Mouse (Mus musculus): ENCODE results near the gene Inka2. TPM values are rescaled to one million over a fixed set of nuclear protein-coding genes. Genes with fewer than 3 reads are reported as not detected.
"Not testable (repeated sequence)": the region's sequence is repeated elsewhere in the genome, so short reads cannot be mapped to it uniquely, and the experiment has no call there.

Inka2 gene
- polyA plus RNA-seq, 1 experiment from 2014 or later = 3.6 TPM

DNA sequence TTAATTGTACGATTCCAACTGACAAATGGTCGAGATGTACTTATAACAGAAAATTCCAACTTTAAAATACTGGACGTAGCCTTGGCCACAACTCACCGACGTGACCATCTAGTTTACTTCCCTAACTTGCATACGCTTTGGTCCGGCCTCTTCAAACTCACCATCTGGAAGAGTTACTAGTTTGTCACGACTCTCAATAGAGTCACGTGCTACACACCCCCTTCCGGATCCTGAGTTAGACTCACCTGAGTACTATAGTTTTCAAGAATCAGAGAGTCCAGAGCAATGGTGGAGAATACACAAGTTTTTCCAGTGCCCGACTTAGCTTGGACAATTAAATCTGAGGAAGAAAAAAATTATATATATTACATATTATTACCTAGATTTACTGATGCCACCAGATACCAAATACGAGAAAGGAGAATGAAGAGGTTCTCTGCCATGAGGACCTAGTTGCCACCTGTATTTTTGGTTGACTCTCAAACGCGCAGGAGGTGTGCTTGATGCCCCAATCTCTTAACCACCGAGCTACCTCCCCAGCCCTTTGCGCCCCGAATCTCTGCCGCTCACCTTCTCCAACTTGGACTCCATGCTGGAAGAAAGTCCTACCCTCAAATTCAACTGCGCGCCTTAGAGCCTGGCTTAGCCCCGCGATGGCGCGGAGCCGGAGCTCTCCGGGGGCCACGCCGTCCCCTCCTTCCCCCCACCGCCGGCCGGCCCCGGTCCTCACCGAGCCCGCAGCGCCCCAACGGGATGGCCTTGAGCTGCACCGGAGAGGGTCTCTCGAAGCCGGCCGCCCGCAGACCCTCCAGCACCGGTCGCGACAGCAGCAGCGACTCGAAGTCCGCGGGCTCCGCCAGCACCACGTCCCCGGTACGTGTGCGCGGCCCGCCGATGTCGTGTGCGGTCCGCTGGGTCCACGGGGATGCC, 17.7 kb upstream of the Inka2 start:
- Histone ChIP-seq H3K4me1 (peaks cover 12% of the 10 kb centered on the region), H3K27me3 (replicated peaks; ENCODE audit: low read depth, poor library complexity, severe bottlenecking) (peaks cover 9% of the 10 kb centered on the region; the same call in 1 of the 2 replicates), H3K36me3 (replicated peaks) (peaks cover 34% of the 10 kb centered on the region), H3K4me3 (peak overlapping the region; percentile 90), H3K9me3 (no peaks in the 10 kb centered on the region), H3K27ac (replicated peaks) (peak overlapping the region; percentile 91)
- WGBS = 9% methylated on average over 60 of the region's 60 CpGs
- DNase-seq (ENCODE audit: low spot score) = no peak

DNA sequence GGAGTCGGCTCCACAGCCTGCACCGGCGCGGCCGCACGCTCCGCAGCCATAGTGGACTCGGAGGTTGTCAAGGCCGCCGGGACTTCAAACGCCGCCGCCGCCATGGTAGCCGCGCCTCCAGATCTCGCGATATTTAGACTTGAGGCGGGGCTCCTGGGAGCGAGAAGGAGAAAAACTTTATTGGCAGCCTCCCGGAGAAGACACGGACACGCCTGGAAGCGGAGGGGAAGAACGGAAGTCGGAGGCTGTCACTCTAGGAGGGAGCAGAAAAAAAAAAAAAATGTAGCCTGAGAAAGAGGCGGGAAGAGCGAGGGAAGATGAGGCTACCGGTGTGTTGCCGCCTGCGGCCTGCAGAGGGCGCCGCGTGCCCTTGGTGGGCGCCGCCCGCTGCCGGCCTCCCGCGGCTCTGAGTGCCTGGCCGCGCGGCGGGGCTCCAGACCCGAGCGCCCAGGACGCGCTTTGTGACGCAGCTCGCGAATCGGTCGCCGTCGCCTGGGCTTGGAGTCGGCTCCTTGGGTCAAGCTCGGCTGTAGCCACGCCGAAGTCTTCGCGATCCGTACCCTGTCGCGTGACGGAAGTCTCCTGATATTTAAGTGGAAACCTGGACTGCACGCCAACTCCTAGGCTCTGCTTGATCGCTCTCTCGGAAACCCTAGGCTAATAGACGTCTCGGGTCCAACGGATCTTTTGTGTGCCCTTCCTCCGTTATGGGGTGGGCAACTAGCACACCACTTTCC, 16.9 kb upstream of the Inka2 start, which contains the start of gene Ddx20:
TSS of gene Ddx20 (minus strand) at position 251 of the 737 bp plus-strand sequence.
- Histone ChIP-seq H3K9me3 (no peaks in the 10 kb centered on the region), H3K27ac (replicated peaks) (peak within 1 kb of the TSS; percentile 91), H3K27me3 (replicated peaks; ENCODE audit: low read depth, poor library complexity, severe bottlenecking) (peaks cover 9% of the 10 kb centered on the region; the same call in 1 of the 2 replicates), H3K4me3 (peak within 1 kb of the TSS; percentile 90), H3K36me3 (replicated peaks) (peaks cover 26% of the 10 kb centered on the region), H3K4me1 (peaks cover 12% of the 10 kb centered on the region)
- under 1% methylated on average over 72 of the region's 72 CpGs for WGBS
- peak; percentile 97 for DNase-seq (ENCODE audit: low spot score)

DNA sequence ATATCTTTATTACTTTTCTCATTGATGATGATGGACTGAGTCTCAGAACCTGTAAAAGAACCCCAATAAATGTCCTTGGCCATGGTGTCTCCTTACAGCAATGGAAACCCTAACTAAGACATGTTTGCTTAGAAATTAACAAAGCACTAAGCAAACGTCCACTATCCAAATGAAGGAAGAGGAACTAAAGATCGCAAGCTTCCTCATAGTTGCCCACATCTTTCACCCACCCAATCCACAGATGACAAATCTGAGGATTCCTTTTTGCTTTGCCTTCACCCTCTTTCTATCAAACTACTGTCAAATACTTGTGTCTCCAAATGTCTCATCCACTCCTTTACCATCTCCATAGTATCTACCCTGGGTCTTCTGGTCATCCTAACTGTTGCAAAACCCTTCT, 15.9 kb upstream of the Inka2 start:
- Histone ChIP-seq H3K36me3 (replicated peaks) (peaks cover 16% of the 10 kb centered on the region), H3K4me1 (peaks cover 12% of the 10 kb centered on the region), H3K27ac (replicated peaks) (no peak overlapping the region), H3K4me3 (no peak overlapping the region), H3K9me3 (no peaks in the 10 kb centered on the region), H3K27me3 (replicated peaks; ENCODE audit: low read depth, poor library complexity, severe bottlenecking) (peaks cover 15% of the 10 kb centered on the region)
- DNase-seq (ENCODE audit: low spot score) = no peak
- WGBS = 85% methylated on average over 2 of the region's 2 CpGs

DNA sequence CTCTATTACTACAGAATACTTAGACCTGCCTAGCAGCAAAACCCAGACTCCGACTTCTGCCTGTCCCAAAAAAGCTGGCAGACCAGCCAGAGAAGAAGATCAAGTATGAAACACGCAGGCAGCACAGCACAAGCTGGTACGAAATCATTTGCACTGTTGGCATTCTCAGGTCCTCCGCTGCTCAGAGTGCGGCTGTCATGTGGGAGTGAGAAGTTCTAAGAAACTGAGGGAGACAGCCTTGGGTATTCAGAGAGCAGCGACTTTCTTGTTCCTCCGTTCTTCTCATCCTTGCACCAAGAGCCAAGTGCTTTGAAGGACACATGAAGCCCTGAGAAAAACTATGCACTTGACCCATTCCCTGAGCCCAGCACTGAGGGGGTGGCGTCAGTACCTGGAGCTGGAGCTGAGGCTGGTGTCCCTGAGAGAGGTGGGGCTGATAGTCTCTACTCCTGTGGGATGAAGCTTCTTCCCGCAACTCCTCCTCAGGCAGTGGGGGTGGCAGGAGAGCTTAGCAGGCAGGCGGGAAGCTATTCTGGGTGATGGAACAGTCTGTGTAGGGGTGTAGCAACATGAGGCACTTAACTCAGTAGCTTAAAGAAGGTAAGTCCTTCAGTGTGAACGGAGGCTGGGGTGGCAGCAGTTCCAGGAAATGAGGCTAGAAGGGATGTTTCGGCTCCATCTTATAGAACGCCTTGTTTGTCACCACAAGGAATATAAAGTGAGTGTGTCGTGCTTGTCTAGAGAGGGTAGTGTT, 10.9 kb upstream of the Inka2 start:
- DNase-seq (ENCODE audit: low spot score) = no peak
- 77% methylated on average over 14 of the region's 14 CpGs for WGBS
- no peak overlapping the region for H3K27ac ChIP-seq (replicated peaks)

DNA sequence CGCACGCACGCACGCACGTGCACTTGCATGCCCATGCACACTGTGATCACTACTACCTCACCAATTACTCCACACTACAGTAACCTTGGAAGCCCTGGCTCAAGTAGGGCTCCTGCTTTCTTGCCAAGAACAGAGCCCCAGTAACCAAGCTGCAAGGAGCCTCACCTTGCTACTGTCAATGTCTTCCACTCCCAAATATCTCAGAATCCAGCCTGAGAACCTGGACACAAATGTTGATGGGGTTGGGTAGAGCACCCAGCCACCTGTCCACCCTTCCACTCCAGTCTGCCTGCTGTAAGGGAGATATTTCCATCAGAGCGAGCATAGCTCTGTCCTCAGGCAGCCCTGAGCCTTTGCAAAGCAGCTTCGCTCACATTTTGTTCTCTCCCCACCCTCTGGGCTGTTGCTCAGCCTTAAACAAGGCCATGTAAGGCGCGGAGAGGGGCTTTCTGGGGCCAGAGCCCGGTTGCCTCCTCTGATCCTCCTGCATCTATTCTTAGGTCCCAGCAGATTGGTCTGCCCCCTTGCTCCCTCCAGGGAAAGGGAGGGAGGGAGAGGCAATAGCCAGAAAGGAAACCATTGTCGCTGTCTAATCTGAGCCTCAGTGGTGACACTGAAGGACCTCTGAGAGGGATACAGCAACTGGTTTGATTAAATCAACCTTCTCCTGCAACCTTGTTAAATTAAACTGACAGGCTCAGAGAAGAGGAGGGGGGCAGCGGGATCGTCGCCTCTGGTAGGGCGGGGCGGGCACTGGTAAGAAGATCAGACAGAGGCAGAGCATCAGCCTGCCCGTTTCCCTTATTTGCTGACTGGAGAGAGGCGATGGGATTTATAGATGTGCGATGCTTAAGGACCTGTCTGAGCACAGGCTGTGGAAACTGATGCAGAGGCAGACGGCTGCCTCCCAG, 8.7 kb upstream of the Inka2 start:
- peak; percentile 39 for DNase-seq (ENCODE audit: low spot score)
- H3K9me3 ChIP-seq = no peaks in the 10 kb centered on the region
- peaks cover 54% of the 10 kb centered on the region for H3K27me3 ChIP-seq (replicated peaks; ENCODE audit: low read depth, poor library complexity, severe bottlenecking)
- peak overlapping the region; percentile 36 for H3K4me3 ChIP-seq
- peaks cover 33% of the 10 kb centered on the region for H3K4me1 ChIP-seq
- WGBS = 26% methylated on average over 20 of the region's 20 CpGs
- peak overlapping the region; percentile 35; the same call in 1 of the 2 replicates for H3K27ac ChIP-seq (replicated peaks)
- H3K36me3 ChIP-seq (replicated peaks) = no peaks in the 10 kb centered on the region

More for the DNA sequence above, 10.9 kb upstream of the Inka2 start:
- H3K36me3 ChIP-seq (replicated peaks) = no peaks in the 10 kb centered on the region
- H3K4me3 ChIP-seq = no peak overlapping the region
- no peaks in the 10 kb centered on the region for H3K9me3 ChIP-seq
- H3K4me1 ChIP-seq = peaks cover 23% of the 10 kb centered on the region
- peaks cover 61% of the 10 kb centered on the region for H3K27me3 ChIP-seq (replicated peaks; ENCODE audit: low read depth, poor library complexity, severe bottlenecking)

DNA sequence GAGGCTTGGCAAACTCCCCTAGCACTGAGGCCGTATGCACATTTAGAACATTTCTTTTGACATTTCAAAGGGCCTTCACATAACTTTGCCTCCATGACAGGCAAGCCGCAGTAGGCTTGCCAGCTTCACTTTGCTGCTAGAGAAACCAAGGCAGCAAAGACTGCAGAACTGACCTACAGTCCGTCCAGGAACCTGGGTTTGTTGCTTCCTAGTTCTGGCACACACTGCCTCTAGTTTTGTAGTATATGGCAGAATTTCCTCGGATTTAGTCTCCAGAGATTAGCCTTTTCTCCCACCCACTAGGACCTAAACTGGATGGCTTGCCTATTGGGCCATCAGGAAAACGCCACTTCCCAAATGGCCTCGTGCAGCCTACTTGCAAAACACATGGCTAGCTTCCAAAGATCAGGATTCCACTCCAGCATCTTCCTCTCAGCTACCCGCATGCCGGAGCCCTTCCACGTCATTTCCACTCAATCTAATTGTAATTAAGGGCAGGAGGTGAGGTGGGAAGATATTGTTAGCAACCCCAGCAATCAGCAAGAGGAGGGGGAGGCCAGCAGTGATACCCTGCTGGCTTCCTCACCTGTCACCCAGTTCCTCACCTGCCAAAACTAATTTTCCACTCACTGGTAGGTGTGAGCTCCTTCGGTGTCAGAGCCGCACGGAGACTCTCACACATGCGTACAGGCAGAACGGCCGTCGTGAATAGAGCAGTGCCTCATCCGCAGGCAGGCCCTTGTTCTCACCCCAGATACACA, 7.8 kb upstream of the Inka2 start:
- H3K9me3 ChIP-seq = no peaks in the 10 kb centered on the region
- WGBS = 71% methylated on average over 17 of the region's 17 CpGs
- H3K36me3 ChIP-seq (replicated peaks) = no peaks in the 10 kb centered on the region
- H3K27me3 ChIP-seq (replicated peaks; ENCODE audit: low read depth, poor library complexity, severe bottlenecking) = peaks cover 59% of the 10 kb centered on the region
- DNase-seq (ENCODE audit: low spot score) = no peak
- peak overlapping the region; percentile 35; the same call in 1 of the 2 replicates for H3K27ac ChIP-seq (replicated peaks)
- H3K4me1 ChIP-seq = peaks cover 41% of the 10 kb centered on the region
- peak overlapping the region; percentile 36; the same call in 1 of the 2 replicates for H3K4me3 ChIP-seq

DNA sequence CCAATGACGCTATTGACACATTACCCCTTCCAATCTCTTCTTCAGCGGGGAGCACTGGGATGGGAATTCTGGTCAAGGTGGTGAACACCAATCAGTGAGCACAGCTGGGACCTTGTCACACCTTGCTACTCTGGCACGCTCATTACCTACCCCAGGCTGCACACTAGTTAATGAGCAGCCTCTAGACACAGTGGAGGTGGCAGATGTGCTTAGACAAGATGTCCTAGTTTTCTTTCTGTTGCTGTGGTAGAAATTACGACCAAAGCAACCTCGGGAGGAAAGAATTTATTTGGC, 7.3 kb upstream of the Inka2 start:
- Histone ChIP-seq H3K4me3 (no peak overlapping the region), H3K27me3 (replicated peaks; ENCODE audit: low read depth, poor library complexity, severe bottlenecking) (peaks cover 64% of the 10 kb centered on the region), H3K9me3 (no peaks in the 10 kb centered on the region), H3K27ac (replicated peaks) (no peak overlapping the region), H3K4me1 (peaks cover 46% of the 10 kb centered on the region), H3K36me3 (replicated peaks) (no peaks in the 10 kb centered on the region)
- WGBS = 83% methylated on average over 5 of the region's 5 CpGs
- no peak for DNase-seq (ENCODE audit: low spot score)

DNA sequence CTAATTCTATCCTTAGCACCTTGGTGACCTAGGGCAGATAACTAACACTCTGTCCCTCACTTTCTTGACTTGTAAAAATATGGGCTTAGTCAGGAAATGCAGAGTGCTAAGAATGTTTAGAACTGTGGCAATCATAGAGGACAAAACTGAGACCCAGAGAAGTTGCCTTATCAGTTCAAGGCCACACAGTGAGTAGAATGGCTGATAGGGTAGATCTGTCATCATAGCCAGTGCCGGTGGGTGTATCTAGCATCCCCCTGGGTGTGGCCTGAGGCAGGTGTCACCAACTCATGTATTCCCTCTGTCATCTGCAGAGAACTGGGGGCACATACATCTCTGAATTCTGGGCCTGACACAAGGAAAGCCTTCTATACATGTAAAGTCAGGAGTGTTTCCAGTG, 6.1 kb upstream of the Inka2 start:
- Histone ChIP-seq H3K4me3 (no peak overlapping the region), H3K4me1 (peaks cover 48% of the 10 kb centered on the region), H3K27ac (replicated peaks) (no peak overlapping the region), H3K36me3 (replicated peaks) (no peaks in the 10 kb centered on the region), H3K9me3 (no peaks in the 10 kb centered on the region), H3K27me3 (replicated peaks; ENCODE audit: low read depth, poor library complexity, severe bottlenecking) (peaks cover 73% of the 10 kb centered on the region)
- 82% methylated on average over 1 of the region's 1 CpGs for whole genome bisulfite sequencing
- DNase-seq (ENCODE audit: low spot score) = no peak

DNA sequence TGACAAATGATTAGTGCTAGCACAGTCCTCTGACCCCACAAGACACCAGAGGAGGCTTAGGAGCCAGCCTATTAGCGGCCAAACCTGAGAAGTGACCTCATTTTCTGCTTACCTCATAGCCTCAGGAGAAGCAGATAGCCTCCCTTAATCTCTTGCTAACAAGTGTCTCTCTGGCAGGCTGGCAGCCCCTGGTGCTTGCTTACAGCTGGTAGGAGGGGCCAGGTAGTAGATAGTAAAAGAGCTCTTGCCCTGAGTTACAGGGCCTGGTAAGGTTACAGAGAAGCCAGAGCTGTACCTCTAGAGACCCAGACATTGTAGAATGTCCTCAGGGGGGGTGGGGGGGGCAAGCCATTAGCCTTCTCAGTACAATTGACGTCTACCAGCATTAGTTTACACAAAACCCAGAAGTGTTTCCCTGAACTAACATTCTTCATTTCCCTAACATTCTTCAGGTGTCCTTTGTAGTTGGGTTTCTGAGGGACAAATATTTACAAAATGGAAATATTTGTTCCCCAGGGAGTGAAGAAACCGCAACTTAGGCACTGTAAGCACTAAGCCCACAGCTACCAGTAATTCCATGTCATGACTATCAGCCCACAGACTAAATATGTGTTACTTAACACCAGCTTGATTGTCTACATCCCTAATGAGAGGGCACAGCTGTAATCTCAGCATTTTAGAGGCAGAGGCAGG, 5.0 kb upstream of the Inka2 start:
- H3K4me3 ChIP-seq = no peak overlapping the region
- H3K36me3 ChIP-seq (replicated peaks) = no peaks in the 10 kb centered on the region
- no peaks in the 10 kb centered on the region for H3K9me3 ChIP-seq
- H3K4me1 ChIP-seq = peaks cover 57% of the 10 kb centered on the region
- WGBS = 52% methylated on average over 3 of the region's 3 CpGs
- peaks cover 70% of the 10 kb centered on the region for H3K27me3 ChIP-seq (replicated peaks; ENCODE audit: low read depth, poor library complexity, severe bottlenecking)
- DNase-seq (ENCODE audit: low spot score) = no peak
- H3K27ac ChIP-seq (replicated peaks) = no peak overlapping the region

DNA sequence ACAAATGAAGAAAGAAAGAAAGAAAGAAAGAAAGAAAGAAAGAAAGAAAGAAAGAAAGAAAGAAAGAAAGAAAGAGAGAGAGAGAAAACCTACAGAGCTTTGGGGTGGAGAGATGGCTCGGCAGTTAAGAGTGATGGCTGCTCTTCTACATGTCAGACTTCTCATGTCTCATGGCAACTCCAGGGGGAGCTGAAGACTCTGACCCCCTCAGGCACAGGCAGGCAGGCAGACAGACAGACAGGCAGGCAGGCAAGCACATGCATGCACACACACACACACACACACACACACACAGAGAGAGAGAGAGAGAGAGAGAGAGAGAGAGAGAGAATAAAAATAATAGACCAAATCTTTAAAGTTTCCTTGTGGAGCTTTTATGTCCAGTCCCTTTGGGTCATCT, 3.6 kb upstream of the Inka2 start:
- H3K27ac ChIP-seq (replicated peaks); H3K9me3 ChIP-seq; H3K36me3 ChIP-seq (replicated peaks); H3K4me3 ChIP-seq; DNase-seq (ENCODE audit: low spot score): not testable (repeated sequence)
- H3K4me1 ChIP-seq = peaks cover 62% of the 10 kb centered on the region
- peaks cover 69% of the 10 kb centered on the region for H3K27me3 ChIP-seq (replicated peaks; ENCODE audit: low read depth, poor library complexity, severe bottlenecking)
- 33% methylated on average over 1 of the region's 1 CpGs for WGBS

DNA sequence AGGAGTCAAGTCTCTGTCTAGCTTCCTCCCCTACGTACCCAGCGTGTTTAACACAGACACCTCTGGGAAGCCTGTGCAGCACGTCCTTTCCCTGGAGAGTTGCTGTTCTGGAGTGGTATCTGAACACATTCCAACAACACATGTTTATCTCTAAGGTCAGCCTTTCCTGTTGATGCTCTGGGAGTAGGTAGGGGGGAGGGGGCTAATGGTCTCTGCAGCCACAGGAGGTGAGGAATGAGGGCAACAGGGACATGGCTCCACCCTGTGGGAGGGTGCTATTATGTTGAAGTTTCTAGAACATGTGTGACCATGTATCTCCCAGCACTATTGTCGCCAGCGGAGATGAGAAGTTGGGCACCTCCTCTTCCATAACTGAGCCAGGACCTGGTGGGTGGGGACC, 3.0 kb upstream of the Inka2 start:
- 54% methylated on average over 5 of the region's 5 CpGs for WGBS
- Histone ChIP-seq H3K27ac (replicated peaks) (no peak overlapping the region), H3K36me3 (replicated peaks) (no peaks in the 10 kb centered on the region), H3K27me3 (replicated peaks; ENCODE audit: low read depth, poor library complexity, severe bottlenecking) (peaks cover 69% of the 10 kb centered on the region), H3K9me3 (no peaks in the 10 kb centered on the region), H3K4me3 (no peak overlapping the region), H3K4me1 (peaks cover 61% of the 10 kb centered on the region)
- DNase-seq (ENCODE audit: low spot score) = no peak
